8 mouse cellular contexts compared by ENCODE assay signal in genomic region chr17:70834430-70834965, GRCm38 (mm10). TPM values are rescaled to one million over a fixed set of nuclear protein-coding genes. Genes with fewer than 3 reads are reported as not detected.
DNase-seq lines count a peak whose midpoint lies in the region; ATAC-seq and TF ChIP-seq lines count a peak whose summit lies in the region.

No protein-coding gene starts in this region.

- H3K4me3 ChIP-seq in intestine, embryonic 16.5 days (ENCODE audit: low read length), result peak overlapping the region; percentile 45
- H3K4me3 ChIP-seq in liver, postnatal 0 days (ENCODE audit: low read depth, low read length), result peak overlapping the region; percentile 41

- no peak for TF ChIP-seq EP300 in liver, postnatal 0 days (IDR thresholded peaks at IDR 0.05; ENCODE audit: low read depth)

- peak; percentile 68 for DNase-seq in adrenal gland, adult 2 months
- peak; percentile 53 for DNase-seq in forelimb bud, embryonic 11.5 days (ENCODE audit: low read depth, low spot score)
- peak; percentile 62 for DNase-seq in liver, postnatal 0 days
- peak; percentile 56 for DNase-seq in retina, postnatal 1 day
- no peak for DNase-seq in layer of hippocampus, postnatal 14 days (ENCODE audit: low spot score in 2 of 2)
- no peak for DNase-seq in cerebellum, adult 11 months

- H3K36me3 ChIP-seq in intestine, embryonic 16.5 days (ENCODE audit: control insufficient read depth, insufficient read depth, low read length), result no peaks in the 10 kb centered on the region
- no peaks in the 10 kb centered on the region for H3K36me3 ChIP-seq in liver, postnatal 0 days (replicated peaks; ENCODE audit: insufficient read depth, low read length)

- ATAC-seq in CD4-positive, CD25-positive, alpha-beta regulatory T cell, adult 4 months, result peak; percentile 37
- peak; percentile 85 for ATAC-seq in intestine, embryonic 16.5 days
- peak; percentile 78 for ATAC-seq in liver, postnatal 0 days

- 0 out of 2 replicates have a peak, but pooled peaks cover 17% of the 10 kb centered on the region for H3K4me1 ChIP-seq in intestine, embryonic 16.5 days (ENCODE audit: control insufficient read depth, insufficient read depth, low read length)
- H3K4me1 ChIP-seq in liver, postnatal 0 days (ENCODE audit: insufficient read depth), result peaks cover 4% of the 10 kb centered on the region

- peak overlapping the region; percentile 77 for H3K27ac ChIP-seq in intestine, embryonic 16.5 days (ENCODE audit: low read length)
- H3K27ac ChIP-seq in liver, postnatal 0 days (ENCODE audit: low read depth), result peak overlapping the region; percentile 77

- TF ChIP-seq CTCF in liver, postnatal 0 days (IDR thresholded peaks at IDR 0.05; ENCODE audit: low read depth), result no peak

- peak overlapping the region; percentile 56 for H3K9ac ChIP-seq in intestine, embryonic 16.5 days (ENCODE audit: low read depth, low read length)
- H3K9ac ChIP-seq in liver, postnatal 0 days (replicated peaks), result peak overlapping the region; percentile 58

- H3K4me2 ChIP-seq in intestine, embryonic 16.5 days (ENCODE audit: low read depth, low read length), result peak overlapping the region; percentile 89
- peak overlapping the region; percentile 76 for H3K4me2 ChIP-seq in liver, postnatal 0 days (ENCODE audit: low read depth, low read length)

- no peaks in the 10 kb centered on the region; the same call in 1 of the 2 replicates for H3K27me3 ChIP-seq in intestine, embryonic 16.5 days (replicated peaks; ENCODE audit: control insufficient read depth, insufficient read depth, low read length)
- H3K27me3 ChIP-seq in liver, postnatal 0 days (ENCODE audit: insufficient read depth, low read length), result peaks cover 3% of the 10 kb centered on the region; the same call in 1 of the 2 replicates

- no peaks in the 10 kb centered on the region for H3K9me3 ChIP-seq in intestine, embryonic 16.5 days (ENCODE audit: control insufficient read depth, low read length)
- no peaks in the 10 kb centered on the region for H3K9me3 ChIP-seq in liver, postnatal 0 days (ENCODE audit: low read length)

- WGBS in intestine, embryonic 16.5 days, result 2% methylated on average over 29 of the region's 29 CpGs
- WGBS in liver, postnatal 0 days (ENCODE audit: insufficient replicate concordance), result 1% methylated on average over 29 of the region's 29 CpGs

RNA-seq across cellular contexts. Expression of gene Tgif1, which starts 18.8 kb away (rescaled TPM):
- polyA plus RNA-seq in CD4-positive, CD25-positive, alpha-beta regulatory T cell, adult 4 months (2017; shearing (Covaris generic)), result 10 to 100 TPM; 57.4 to 72.4 TPM
- 10 to 100 TPM; 39.3 to 56.3 TPM for total RNA-seq in adrenal gland, adult 2 months (2021)
- 27.8 and 30.3 TPM in 2 replicates for polyA plus RNA-seq in adrenal gland, adult 2 months (2012; rRNA removed)
- polyA plus RNA-seq in intestine, embryonic 16.5 days (2015; fragmentation: Nextera tagmentation; extraction: Ambion mirVana), result 43.0 and 43.5 TPM in 2 replicates
- polyA plus RNA-seq in liver, postnatal 0 days (2015; fragmentation: Nextera tagmentation; extraction: Ambion mirVana), result 12.6 and 16.4 TPM in 2 replicates
- total RNA-seq in layer of hippocampus, postnatal 14 days (2021), result 1 to 10 TPM; 2.3 to 3.1 TPM

Comparison
In these comparisons a context has a peak if more than half of its experiments do, and no peak if none do; other contexts are left out.
1. DNase-seq: peak in adrenal gland, adult 2 months (single experiment), forelimb bud, embryonic 11.5 days (single experiment), liver, postnatal 0 days (single experiment) and retina, postnatal 1 day (single experiment); none in layer of hippocampus, postnatal 14 days (0 of 2) and cerebellum, adult 11 months (single experiment).
2. Peak in every context shown above with its lines, with median percentiles within 50 percentile points of each other: ATAC-seq.